Mouse (Mus musculus) monocyte, adult 5-6 weeks (primary cell): Measurements from ENCODE around the gene Phf11c. TPM values are rescaled to one million over a fixed set of nuclear protein-coding genes. Genes with fewer than 3 reads are reported as not detected.
"Not testable (repeated sequence)": the region's sequence is repeated elsewhere in the genome, so short reads cannot be mapped to it uniquely, and the experiment has no call there.

Experiments used
- ATAC-seq: fragments of 153-309, 156-312 bp; replicated peaks from 2 replicates; pipeline ENCODE4 v1.8.0; 2017; ENCODE audit warnings: mild to moderate bottlenecking; ENCODE audit not compliant: low TSS enrichment, insufficient number of reproducible peaks, severe bottlenecking, poor library complexity, low FRiP score
- total RNA-seq: library from RNA; stranded (forward); fragments of 200-1000, 200-491, 200-594 nt; gene quantifications from 3 replicates; pipeline ENCODE4 v1.2.3, GENCODE M21; 2017

The Phf11c gene
- total RNA-seq, 1 experiment from 2014 or later = 6.6 TPM

DNA sequence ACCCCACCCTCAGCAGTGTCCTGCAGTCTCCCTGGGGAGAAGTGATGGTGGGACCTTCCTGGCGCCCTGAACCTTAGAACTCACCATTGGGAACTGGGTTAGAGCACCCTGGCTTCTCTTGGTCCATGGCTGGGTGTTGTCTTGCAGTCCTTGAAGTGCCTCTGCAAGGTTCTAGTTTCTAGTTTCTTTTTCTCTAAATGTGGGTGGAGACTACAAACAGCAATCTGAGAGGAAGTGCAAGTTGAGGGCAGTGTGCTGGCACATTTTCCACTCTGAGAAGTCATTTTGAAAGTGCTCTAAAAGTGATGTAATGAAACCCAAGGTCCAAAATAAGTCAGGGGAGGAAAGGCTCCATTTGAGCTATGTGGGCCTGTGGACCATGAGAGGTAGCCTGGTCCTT is 54.0 kb downstream of the Phf11c start, which contains the start of gene Phf11b:
Gene Phf11b (minus strand): TSS at position 163 of the 400 bp plus-strand sequence.
- ATAC-seq = peak; percentile 92

DNA sequence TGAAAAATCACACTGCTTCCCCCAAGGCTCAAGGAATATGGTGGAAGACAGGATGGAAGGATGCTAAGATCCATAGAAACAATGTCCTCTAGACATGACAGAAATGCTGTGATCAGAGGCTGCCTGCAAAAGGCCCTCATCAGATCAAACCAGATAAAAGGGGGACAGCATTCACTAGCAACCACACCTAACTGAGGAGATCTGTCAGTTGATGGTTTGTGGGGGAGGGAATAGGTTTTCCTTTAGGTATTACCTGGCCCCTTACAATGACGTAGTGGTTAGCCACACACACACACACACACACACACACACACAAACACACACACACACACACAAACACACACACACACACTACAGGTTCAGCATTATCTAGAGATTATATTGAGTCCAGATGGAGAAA is 55.6 kb downstream of the Phf11c start:
- ATAC-seq = no peak

DNA sequence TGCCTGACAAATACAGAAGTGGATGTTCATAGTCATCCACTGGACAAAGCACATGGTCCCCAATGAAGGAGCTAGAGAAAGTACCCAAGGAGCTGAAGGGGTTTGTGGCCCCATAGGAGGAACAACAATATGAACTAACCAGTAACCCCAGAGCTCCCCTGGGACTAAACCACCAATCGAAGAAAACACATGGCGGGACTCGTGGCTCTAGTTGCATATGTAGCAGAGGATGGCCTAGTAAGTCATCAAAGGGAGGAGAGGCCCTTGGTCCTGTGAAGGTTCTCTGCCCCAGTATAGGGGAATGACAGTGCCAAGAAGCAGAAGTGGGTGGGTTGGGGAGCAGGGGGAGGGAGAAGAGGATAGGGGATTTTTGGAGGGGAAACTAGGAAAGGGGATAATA is 59.1 kb downstream of the Phf11c start:
- ATAC-seq = not testable (repeated sequence)

Other genes starting within 250 kb of the Phf11c start
- not detected in 3 replicates for gene Gm5142, start 216.6 kb downstream of the Phf11c start, total RNA-seq
- gene Rcbtb1, start 194.2 kb downstream of the Phf11c start, total RNA-seq = 19.5 to 35.3 TPM (median 34.1 TPM) in 3 replicates
- gene Gm6904, start 135.2 kb downstream of the Phf11c start, total RNA-seq = 2.9 to 8.8 TPM (median 3.2 TPM) in 3 replicates
- 27.5 to 39.3 TPM (median 31.4 TPM) in 3 replicates for gene Phf11a, start 97.9 kb downstream of the Phf11c start, total RNA-seq
- 104 to 128 TPM (median 110 TPM) in 3 replicates for gene Phf11b, start 54.0 kb downstream of the Phf11c start, total RNA-seq
- gene Phf11d, start 29.9 kb downstream of the Phf11c start, total RNA-seq = 22.6 to 35.8 TPM (median 26.2 TPM) in 3 replicates
- 42.6 to 56.7 TPM (median 54.3 TPM) in 3 replicates for gene Setdb2, start 45.5 kb upstream of the Phf11c start, total RNA-seq
- gene Cab39l, start 45.6 kb upstream of the Phf11c start, total RNA-seq = 13.2 to 39.5 TPM (median 26.0 TPM) in 3 replicates
- gene Cdadc1, start 202.6 kb upstream of the Phf11c start, total RNA-seq = 23.8 to 26.5 TPM (median 25.9 TPM) in 3 replicates
- not detected in 3 replicates for gene Shisa2, start 229.9 kb upstream of the Phf11c start, total RNA-seq